Mouse (Mus musculus): ENCODE measurements at regions not wholly inside any gene's neighbourhood (a gene's known extent, or its start where the extent isn't known, plus 50 kb on each side); places are given as distances from the start of the nearest gene placed in this dataset.

DNA sequence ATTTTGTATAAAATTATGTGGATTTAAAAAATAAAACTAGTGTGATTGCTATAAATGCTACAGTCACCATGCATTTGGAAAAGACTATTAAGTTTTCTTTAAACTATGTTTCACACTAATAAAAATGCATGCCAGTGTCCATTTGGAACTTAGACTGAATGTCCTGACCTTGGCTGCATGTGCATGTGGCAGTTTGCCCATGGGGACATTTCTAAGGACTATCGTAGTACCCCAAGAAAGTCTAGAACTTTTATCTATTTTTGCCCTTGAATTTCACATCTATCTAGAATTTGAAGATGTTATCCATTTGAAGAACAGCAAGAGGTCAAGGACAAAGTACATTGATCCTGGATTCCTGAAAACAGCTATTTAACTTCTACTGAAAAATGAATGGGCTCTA is 745.9 kb downstream of the Tmem182 start:
- no peak for DNase-seq (ENCODE audit: low read depth, low spot score)

DNA sequence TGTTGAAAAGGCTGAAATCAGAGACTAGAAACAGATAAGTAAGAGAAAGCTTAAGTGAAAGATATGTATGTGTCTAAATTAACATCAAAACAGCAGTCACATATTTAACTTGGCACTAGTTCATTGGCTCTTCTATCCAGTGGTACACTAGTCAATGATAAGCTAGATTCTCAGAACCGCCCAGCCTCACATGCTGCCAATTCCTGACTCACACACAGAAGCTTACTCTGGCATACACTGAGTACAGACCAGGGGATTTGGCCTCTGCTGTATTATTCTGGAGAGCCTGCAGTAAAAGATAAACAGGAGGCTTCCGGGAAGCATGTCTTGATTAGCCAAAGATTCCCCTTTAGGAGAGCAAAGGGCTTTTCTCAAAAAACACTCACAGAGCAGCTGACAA is 750.2 kb downstream of the Tmem182 start:
- DNase-seq (ENCODE audit: low read depth, low spot score), result no peak

DNA sequence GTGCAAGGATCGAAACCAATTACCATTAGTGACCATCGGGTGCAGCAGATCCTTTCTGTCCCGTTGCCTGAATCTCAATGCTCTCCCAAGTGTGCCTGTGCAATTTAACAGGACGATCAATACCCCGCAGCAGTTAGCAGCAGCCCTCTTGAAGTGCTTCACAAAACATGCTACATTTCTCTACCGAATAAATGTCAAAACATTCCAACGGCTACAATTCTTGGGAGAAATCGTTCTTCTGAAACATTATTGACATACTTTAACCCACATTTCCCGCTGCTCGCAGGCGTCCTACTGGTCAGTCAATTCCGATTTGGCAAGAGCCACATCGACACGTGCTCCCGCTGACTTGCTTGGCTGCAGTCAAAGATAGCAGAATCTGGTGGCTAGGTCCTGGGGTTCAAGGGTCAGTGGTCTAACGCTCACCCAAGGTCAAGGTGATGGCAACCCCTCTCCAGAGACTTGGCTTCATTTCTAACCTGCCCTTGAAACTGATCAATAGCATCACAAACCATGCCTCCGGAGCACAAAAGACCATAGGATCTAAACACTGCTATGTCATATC is 753.8 kb downstream of the Tmem182 start:
- DNase-seq (ENCODE audit: low read depth, low spot score), result no peak

GRCm38 (mm10) chr1:41559991-41560390 is 754.6 kb downstream of the Tmem182 start:
- DNase-seq (ENCODE audit: low read depth, low spot score), result no peak

DNA sequence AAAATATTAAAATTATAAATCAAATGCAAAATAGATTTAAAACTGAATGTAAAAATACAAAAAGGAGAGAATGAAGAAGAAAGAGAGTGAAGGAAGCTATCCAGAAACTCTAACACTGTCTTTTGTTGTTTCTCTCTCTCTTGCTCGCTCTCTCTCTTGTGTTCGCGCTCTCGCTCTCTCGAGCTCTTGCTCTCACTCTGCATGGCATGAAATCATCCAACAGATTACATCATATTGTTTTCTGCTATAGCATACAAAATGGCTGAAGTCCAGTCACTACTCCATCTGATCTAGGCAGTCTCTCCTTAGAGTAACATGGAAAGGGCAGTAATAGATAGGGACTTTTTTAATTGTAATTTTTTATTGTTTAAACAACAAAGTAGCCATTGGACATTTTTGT is 798.1 kb downstream of the Tmem182 start:
- DNase-seq (ENCODE audit: low read depth, low spot score), result no peak

GRCm38 (mm10) chr1:41604996-41605747 is 799.8 kb downstream of the Tmem182 start:
- DNase-seq (ENCODE audit: low read depth, low spot score), result no peak

- DNase-seq (ENCODE audit: low read depth, low spot score), result no peak
These were observed 800.3 kb downstream of the Tmem182 start for GRCm38 (mm10) chr1:41605748-41606131.

DNA sequence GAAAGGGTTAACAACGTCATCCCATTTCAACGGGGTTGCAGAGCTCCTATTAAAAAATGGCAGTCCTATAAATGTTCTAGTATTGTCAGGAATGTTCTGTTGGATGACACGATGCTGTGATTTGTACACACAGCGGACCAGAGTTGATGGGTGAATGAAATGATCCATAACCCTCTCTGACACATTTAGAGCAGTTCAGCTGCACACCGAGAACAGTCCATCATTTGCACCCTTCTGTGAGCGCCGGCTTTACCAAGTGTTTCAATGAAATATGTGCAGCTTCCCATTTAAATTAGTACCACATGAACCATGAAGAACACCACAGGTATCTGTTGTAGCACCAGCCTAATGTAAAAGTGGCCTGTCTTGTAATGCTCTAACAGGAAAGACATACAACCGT is 805.4 kb downstream of the Tmem182 start:
- DNase-seq (ENCODE audit: low read depth, low spot score), result peak; percentile 51

DNA sequence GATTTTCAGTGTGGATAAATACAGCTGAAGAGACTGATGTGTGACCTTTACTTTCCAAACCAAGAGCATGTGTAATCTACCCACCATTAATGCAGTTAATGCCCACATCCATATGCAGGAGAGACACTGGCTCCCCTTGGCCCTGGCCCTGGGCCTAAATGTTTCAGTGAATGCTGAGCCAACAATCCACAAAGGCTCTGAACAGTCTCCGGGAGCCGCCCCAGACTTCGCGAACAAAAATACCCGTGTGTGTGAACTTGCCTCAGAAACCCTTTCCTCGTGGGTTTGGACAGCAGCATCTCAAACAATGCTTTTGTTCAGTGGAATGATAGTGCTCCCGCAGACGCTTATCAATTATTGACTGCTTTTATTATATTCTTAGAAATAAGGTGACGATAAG is 846.4 kb downstream of the Tmem182 start:
- DNase-seq (ENCODE audit: low read depth, low spot score), result no peak

DNA sequence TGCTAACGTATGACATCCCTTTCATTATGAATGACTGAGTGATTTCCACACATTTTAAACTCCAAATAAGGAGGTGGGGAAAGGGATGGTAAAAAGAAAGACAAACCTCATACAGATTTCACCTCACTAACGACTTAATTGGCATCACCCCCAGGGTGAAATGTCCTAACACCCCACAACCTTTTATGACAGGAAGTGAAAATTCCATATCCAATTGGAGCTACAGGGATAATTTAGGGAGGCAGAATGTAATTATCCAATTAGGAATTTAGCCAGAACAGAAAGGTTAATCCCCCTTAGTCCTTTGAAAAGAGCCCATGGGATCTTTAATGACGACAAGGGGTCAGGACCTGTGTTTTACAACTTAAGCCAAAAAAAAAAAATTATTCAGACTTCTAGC is 846.8 kb downstream of the Tmem182 start:
- peak; percentile 4 for DNase-seq (ENCODE audit: low read depth, low spot score)

- DNase-seq (ENCODE audit: low read depth, low spot score), result peak; percentile 27
These were observed 847.4 kb downstream of the Tmem182 start for GRCm38 (mm10) chr1:41652646-41653427.

- DNase-seq (ENCODE audit: low read depth, low spot score), result no peak
These were observed 868.7 kb downstream of the Tmem182 start for GRCm38 (mm10) chr1:41674086-41674485.

GRCm38 (mm10) chr1:41675345-41675744 is 869.9 kb downstream of the Tmem182 start:
- DNase-seq (ENCODE audit: low read depth, low spot score), result no peak

GRCm38 (mm10) chr1:41705692-41706091 is 900.3 kb downstream of the Tmem182 start:
- no peak for DNase-seq (ENCODE audit: low read depth, low spot score)

DNA sequence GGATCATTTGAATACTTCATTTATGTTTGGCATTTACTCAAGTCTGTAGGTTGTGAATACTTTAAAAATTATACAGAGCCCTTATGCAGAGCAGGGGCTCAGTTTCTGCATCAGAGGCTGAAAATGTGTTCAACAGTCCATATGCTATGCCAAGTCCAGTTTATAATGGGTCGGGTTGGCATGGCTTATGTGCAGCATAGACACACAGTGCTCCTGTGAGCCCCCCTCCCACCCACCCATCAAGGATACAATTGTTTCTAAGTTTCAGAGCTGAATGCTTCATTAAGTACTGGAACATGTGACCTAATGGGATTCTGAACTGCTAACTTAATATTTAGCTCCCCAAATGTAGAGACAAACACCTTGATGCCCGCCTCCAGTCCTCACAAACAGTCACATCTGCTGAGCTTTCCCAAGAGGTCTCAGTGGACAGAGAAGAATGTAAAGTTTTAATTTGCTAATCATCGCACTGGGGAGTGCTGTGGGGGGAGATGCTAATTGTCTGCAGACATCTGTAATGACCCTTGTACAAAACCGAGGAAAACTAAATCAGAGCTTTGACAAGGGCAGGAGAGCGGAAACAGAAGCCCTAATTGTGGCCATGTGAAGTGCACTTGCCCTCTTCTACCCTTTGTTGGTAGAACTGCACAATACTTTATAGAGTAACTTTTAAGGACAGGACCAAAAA is 937.4 kb downstream of the Tmem182 start:
- DNase-seq (ENCODE audit: low read depth, low spot score), result no peak

DNA sequence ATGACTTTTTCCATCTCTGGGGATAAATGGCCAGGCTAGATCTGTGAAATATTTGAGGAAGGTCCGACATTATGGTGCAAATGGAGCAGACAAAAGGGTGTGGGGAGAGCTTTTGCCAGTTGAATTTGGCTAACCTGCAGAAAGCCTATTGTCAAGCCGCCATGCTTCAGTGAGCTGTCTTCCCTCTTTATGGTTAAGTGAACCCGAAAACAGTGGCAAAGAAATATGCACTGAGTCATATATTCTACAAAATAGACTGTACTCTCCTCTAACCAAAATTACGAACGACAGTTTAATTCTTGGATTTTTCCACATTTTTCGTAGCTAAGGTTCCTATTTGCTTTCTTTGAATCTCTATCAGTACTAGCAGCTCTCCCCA is 937.9 kb downstream of the Tmem182 start:
- no peak for DNase-seq (ENCODE audit: low read depth, low spot score)

DNA sequence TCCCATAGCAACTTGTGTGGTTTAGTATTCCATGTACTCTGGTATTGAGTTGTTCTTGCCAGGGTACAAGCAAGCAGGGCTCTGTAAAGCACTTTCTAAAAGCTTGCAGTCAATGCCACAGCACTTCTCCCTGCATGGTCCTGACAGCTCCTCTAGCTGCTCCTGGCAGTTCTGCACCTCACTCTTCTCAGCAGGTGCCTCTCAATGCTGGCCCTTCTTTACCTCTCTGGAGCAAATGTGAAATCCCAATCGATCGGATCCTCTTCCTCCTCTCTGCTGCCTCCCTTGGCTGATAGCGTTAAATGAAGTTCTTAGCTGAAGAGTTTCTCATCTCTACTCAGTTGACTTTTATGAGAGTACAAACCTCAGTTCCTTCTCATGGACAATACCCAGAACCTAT is 939.1 kb downstream of the Tmem182 start:
- DNase-seq (ENCODE audit: low read depth, low spot score), result no peak

DNA sequence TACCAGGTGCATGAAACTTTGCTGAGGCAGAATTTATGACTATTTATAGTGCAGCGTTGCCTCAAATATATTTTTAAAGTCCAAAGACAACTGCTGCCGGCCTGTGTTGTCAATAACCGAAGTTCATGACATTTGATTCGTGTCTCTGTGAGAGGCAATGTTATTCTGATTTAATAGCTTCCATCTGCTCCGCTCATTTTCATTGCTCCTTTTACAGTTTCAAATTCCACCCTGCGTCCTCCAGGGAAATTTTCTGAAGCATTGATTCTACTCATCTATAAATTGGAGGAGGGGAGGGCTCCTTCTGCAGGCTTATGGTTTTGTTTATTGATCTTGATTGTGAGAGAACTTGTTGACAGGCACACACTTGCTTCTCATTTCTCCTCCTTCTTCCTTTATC is 936.2 kb upstream of the Pou3f3 start:
- DNase-seq (ENCODE audit: low read depth, low spot score), result peak; percentile 17
